Mouse (Mus musculus) olfactory bulb, adult 2 months (tissue): ENCODE results near the gene Osbp2. TPM values are rescaled to one million over a fixed set of nuclear protein-coding genes. Genes with fewer than 3 reads are reported as not detected.

Source experiments
- H3K27ac ChIP-seq: fragments of 200-500 bp; 2 replicates; pipeline ENCODE4 v1.5.1; 2012; ENCODE audit warnings: low read depth, low read length; ENCODE audit not compliant: insufficient read depth
- H3K4me1 ChIP-seq: fragments of 200-500 bp; 2 replicates; pipeline ENCODE4 v1.6.1; 2012; ENCODE audit warnings: low read length; ENCODE audit not compliant: control insufficient read depth, insufficient read depth
- H3K4me3 ChIP-seq: fragments of 200-500 bp; 2 replicates; pipeline ENCODE4 v1.5.1; 2012; ENCODE audit warnings: mild to moderate bottlenecking, low read depth, low read length, moderate library complexity; ENCODE audit not compliant: insufficient read depth
- CTCF ChIP-seq: fragments of 200-500 bp; IDR thresholded peaks from 2 replicates; pipeline ENCODE4 v1.5.1; 2012; ENCODE audit warnings: low read depth, mild to moderate bottlenecking, low read length, moderate library complexity; ENCODE audit not compliant: insufficient read depth
- POLR2A ChIP-seq: fragments of 200-500 bp; IDR thresholded peaks from 2 replicates; pipeline ENCODE4 v1.6.1; 2012; ENCODE audit warnings: mild to moderate bottlenecking, low read depth, low read length, moderate library complexity; ENCODE audit not compliant: insufficient read depth
- WGBS: fragments of 180-500 bp; shearing (Covaris S2); methylation state at CpG from one replicate; pipeline ENCODE4 v1.1.7; 2018; 5-methylcytosine and 5-hydroxymethylcytosine counted together
- polyA plus RNA-seq: library from polyadenylated mRNA; stranded (reverse); fragments of >200 nt; gene quantifications from 2 replicates; pipeline ENCODE4 v1.2.4, GENCODE M21; 2012; ENCODE audit warnings: low replicate concordance; ENCODE audit not compliant: missing spikeins, insufficient read depth, insufficient read length

Gene Osbp2
- polyA plus RNA-seq, 1 experiment: not detected

DNA sequence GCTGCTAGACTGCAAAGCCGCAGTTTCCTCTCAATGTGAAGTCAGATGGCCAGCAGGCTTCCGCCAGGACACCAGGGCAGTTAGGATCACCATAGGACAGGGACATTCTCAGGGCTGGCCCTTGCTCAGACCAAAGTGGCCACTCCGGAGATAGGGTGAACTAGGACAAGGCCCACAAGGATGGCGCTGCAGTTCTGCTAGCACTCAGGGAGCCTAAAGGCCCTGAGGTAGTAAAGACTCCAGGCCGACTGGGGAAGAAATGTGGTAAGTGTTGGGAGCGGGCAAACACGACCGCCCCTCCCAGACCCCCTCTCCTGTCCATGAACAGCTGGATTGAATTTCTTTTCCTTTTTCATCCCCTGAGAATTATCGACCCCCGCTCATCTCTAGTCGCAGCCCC lies 102.4 kb downstream of the Osbp2 start:
- whole genome bisulfite sequencing: 19% methylated on average over 11 of the region's 11 CpGs
- peaks cover 16% of the 10 kb centered on the region for H3K4me1 ChIP-seq
- peak overlapping the region; percentile 89 for H3K4me3 ChIP-seq
- peak overlapping the region; percentile 60; the same call in 1 of the 2 replicates for H3K27ac ChIP-seq
- TF ChIP-seq POLR2A (no peak), CTCF (no peak)

DNA sequence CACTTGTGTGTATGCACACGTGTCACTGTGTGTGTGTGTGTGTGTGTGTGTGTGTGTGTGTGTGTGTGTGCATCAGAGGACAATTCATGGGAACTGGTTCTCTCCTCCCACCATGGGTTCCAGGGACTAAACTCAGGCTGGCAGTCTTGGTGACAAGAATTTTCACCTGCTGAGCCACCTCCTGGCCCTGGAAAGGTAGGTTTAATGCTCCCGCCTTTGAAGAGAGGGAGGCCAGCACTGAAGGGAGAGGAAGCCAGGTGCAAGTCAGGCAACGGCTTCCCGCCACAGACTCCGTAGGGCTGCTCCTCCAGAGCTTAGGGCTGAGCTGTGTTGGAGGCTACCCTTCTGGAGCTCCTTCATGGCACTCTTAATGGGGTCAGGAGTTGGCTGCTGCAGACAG lies 104.3 kb downstream of the Osbp2 start:
- TF ChIP-seq CTCF (no peak), POLR2A (no peak)
- H3K4me1 ChIP-seq: peaks cover 31% of the 10 kb centered on the region
- no peak overlapping the region for H3K27ac ChIP-seq
- WGBS: 82% methylated on average over 5 of the region's 5 CpGs
- H3K4me3 ChIP-seq: no peak overlapping the region

DNA sequence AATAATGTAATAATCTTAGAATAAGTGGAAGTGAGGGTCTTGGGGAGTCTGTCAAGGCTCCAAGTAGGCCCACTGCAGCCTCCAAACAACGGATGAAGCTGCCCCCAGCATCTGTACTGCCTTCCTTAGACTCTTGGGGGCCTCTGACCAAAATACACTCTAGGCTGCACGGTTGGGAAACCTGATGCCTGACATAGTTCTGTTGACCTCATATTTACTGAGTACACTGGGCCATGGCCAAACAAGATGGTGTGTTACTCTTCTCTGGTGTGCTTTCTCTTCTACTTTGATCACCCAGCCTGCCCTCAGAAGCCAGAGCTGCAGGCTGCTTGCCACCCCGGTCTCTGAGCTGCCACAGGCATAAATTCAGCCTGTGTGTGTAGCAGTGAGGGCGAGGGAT lies 108.4 kb downstream of the Osbp2 start:
- TF ChIP-seq POLR2A (no peak), CTCF (no peak)
- Histone ChIP-seq H3K4me3 (no peak overlapping the region), H3K27ac (no peak overlapping the region), H3K4me1 (peaks cover 31% of the 10 kb centered on the region)
- WGBS: 60% methylated on average over 4 of the region's 4 CpGs

DNA sequence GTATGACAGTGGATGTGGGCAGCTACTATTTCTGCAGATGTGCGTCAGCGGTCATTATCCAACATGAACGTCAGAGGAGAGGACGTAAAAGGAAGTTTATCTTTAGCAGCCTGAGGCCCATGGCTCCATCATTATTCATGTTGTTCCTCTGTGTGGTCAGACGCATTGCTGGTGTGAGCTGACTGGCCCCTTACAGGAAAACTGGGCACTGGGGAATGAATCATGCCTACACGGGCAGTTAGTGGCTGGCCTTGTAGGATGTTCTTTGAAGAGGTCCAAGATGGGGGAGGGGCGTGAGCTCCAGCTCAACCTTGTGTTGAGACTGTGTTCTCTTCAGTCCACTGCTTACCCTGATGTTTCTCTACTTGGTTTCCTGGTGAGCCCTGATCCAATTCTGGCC lies 109.0 kb downstream of the Osbp2 start:
- WGBS: 74% methylated on average over 7 of the region's 7 CpGs
- Histone ChIP-seq H3K27ac (no peak overlapping the region), H3K4me3 (no peak overlapping the region), H3K4me1 (peaks cover 31% of the 10 kb centered on the region)
- TF ChIP-seq CTCF (no peak), POLR2A (no peak)

DNA sequence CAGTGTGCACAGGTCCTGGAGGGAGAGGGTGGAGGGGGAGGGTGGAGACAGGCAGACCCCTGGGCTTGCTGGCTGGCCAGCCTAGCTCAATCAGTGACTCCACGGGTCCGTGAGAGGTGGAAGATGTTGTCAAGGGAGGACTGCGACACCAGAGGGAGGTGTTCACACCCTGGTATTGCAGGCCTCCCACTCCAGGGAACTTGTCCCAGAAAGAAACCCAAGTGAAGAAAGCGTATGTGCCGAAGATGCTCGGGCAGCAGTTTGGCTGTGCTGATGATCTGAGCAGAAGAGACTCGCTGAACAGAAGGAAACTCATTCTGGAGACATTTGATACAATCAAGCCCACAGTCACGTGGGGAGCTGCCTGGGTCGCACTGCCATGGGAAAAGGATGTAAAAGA lies 109.8 kb downstream of the Osbp2 start:
- H3K4me3 ChIP-seq: no peak overlapping the region
- peaks cover 31% of the 10 kb centered on the region for H3K4me1 ChIP-seq
- TF ChIP-seq CTCF (no peak), POLR2A (no peak)
- 69% methylated on average over 9 of the region's 9 CpGs for WGBS
- no peak overlapping the region for H3K27ac ChIP-seq

DNA sequence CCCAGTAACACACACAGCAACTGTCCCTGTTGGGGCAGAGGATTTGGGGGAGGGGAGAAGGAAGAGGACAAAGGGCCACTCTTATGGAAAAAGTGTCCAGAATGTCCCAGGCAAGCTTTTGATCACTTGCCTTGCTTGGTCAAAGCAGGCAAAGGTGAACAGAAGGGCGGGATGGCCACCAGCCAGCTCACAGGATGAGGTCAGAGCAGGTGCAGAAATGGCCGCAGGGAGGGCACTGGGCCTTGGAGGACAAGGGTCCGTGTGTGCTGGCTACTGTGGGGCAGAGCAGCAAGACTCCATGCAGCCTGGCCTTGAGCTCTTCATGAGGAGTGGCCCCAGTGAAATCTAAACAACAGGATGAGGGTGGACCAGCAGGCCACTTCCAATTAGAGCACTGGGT lies 110.9 kb downstream of the Osbp2 start:
- WGBS: 61% methylated on average over 3 of the region's 3 CpGs
- Histone ChIP-seq H3K27ac (no peak overlapping the region), H3K4me1 (peaks cover 31% of the 10 kb centered on the region), H3K4me3 (no peak overlapping the region)
- TF ChIP-seq POLR2A (no peak), CTCF (no peak)

DNA sequence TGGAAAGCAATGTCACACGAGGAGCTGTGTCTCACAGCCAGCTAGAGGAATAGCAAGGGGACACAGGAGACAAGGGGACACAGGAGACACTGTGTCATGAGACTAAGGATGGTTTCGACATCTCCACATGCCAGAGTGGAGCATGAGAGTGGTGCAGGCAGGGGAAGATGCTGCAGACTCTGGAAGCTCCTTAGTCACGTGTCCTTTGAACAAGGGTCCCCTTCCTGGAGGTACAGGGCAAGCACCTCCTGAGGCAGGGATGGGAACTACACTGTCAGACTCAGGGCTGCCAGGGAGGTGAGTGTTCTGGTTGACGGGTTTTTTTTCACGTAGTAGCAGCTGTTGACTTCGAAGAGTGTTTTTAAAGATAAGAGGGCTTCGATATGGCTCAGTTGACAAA lies 113.9 kb downstream of the Osbp2 start:
- H3K4me1 ChIP-seq: peaks cover 19% of the 10 kb centered on the region
- no peak for TF ChIP-seq CTCF
- TF ChIP-seq POLR2A: no peak
- H3K4me3 ChIP-seq: no peak overlapping the region
- no peak overlapping the region for H3K27ac ChIP-seq
- WGBS: 52% methylated on average over 7 of the region's 7 CpGs

DNA sequence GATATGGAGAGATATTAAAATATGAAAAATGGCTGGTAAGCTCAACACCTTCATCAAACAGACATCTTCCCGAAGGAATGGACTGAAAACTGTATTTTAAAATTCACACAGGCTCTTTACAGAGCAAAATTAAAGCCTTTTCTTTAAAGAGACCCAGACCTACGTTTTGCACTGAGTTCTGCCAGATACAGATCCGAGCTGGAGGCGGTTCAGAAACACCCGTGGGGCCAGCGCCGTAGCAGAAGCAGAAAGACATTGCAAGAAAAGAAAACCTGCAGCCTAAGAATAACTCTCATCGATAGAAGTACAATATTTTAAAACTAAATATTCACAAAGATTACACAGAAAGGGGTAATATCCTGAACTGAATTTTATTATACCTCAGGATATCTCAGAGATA lies 121.3 kb downstream of the Osbp2 start:
- H3K27ac ChIP-seq: no peak overlapping the region
- TF ChIP-seq POLR2A (no peak), CTCF (no peak)
- WGBS: 28% methylated on average over 8 of the region's 8 CpGs
- peaks cover 2% of the 10 kb centered on the region; the same call in 1 of the 2 replicates for H3K4me1 ChIP-seq
- H3K4me3 ChIP-seq: no peak overlapping the region

DNA sequence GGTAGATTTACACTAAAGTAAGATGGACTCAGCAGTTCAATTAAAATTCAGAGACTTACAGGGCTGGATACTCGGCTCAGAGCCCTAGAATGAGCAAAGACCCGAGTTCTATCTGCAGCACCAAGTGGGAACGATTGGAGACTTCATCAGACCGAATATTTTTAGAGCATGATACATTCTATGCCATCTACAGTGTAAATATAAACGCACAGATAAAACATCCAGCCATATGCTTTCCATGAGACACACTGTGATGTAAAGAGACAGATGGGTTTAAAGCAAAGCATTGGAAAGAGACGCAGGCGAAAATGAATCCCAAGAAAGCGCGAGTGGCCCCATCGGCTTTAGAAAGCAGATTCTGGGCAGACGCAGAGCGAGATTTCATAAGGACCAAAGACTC lies 122.5 kb downstream of the Osbp2 start:
- TF ChIP-seq CTCF: no peak
- no peak for TF ChIP-seq POLR2A
- 79% methylated on average over 12 of the region's 12 CpGs for WGBS
- H3K27ac ChIP-seq: no peak overlapping the region
- H3K4me3 ChIP-seq: no peak overlapping the region
- H3K4me1 ChIP-seq: peaks cover 6% of the 10 kb centered on the region; the same call in 1 of the 2 replicates

DNA sequence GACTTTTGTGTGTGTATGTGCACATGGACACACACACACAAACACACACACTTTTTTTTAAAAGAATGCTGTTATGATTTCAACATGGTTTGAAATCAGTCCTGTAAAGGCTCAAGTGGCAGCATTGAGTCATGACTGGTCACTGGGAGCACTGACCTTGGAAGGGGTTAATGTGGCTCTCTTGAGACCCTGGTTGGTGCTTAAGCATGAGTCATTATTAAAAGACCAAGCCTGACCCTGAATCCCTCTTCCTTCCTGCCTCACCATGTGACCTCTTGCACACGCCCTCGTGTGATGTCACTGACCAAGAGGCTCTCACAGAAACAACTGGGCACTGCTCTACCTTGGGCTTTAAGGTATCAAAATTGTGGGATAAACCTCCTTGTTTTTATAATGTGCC lies 124.9 kb downstream of the Osbp2 start:
- Histone ChIP-seq H3K4me1 (peaks cover 22% of the 10 kb centered on the region), H3K27ac (no peak overlapping the region), H3K4me3 (no peak overlapping the region)
- 92% methylated on average over 2 of the region's 2 CpGs for WGBS
- no peak for TF ChIP-seq POLR2A
- no peak for TF ChIP-seq CTCF
